In genomic region chr8:125786886-125787285, GRCm38 (mm10) we compare ENCODE assay signal across 28 mouse cellular contexts. TPM values are rescaled to one million over a fixed set of nuclear protein-coding genes. Genes with fewer than 3 reads are reported as not detected.
DNase-seq lines count a peak whose midpoint lies in the region; ATAC-seq lines count a peak whose summit lies in the region.
"Had no signal": no experiment of that assay in that cellular context is flagged by ENCODE, and none has a peak within 500 bp of the region (broad histone marks: within the 10 kb centered on the region; RNA-seq: fewer than 3 reads in every experiment).

No protein-coding gene starts in this region.

- DNase-seq in heart, embryonic 10.5 days (ENCODE audit: low spot score), result no peak
- no peak for DNase-seq in heart, postnatal 4 days
- peak; percentile 28 for DNase-seq in layer of hippocampus, adult 9-11 months
- no peak for DNase-seq in layer of hippocampus, postnatal 10 days (ENCODE audit: low spot score in 2 of 2)
- no peak for DNase-seq in midbrain, embryonic 10.5 days (ENCODE audit: low spot score)
- DNase-seq: B cell, adult 2 months; cerebellum, adult 11-12 months; cerebellum, postnatal 25 days; embryo, embryonic 11 days; gastrocnemius, adult 2 months; heart, postnatal 36 days; kidney, adult 18-20 months; kidney, postnatal 4 days; lung, adult 2 months; lung, postnatal 14 days; right cerebral cortex, adult 18-20 months; thymus, adult 18-20 months; thymus, postnatal 36 days had no signal

- no peak overlapping the region for H3K4me2 ChIP-seq in liver, embryonic 12.5 days
- H3K4me2 ChIP-seq: embryonic facial prominence, embryonic 13.5 days; heart, embryonic 15.5 days; limb, embryonic 12.5 days had no signal

- no peaks in the 10 kb centered on the region for H3K27me3 ChIP-seq in heart, embryonic 10.5 days (ENCODE audit: insufficient read depth, poor library complexity, severe bottlenecking)
- H3K27me3 ChIP-seq in liver, embryonic 12.5 days (replicated peaks), result no peaks in the 10 kb centered on the region
- no peaks in the 10 kb centered on the region for H3K27me3 ChIP-seq in midbrain, embryonic 10.5 days (ENCODE audit: low read depth, poor library complexity, severe bottlenecking)
- H3K27me3 ChIP-seq: embryonic facial prominence, embryonic 13.5 days; heart, embryonic 15.5 days; limb, embryonic 12.5 days had no signal

- ATAC-seq in liver, embryonic 12.5 days, result peak; percentile 72
- peak; percentile 68 for ATAC-seq in megakaryocyte progenitor cell, adult 5-6 weeks (replicated peaks; ENCODE audit: poor library complexity)
- ATAC-seq: inflammation-experienced regulatory T-cells, adult 6 months; Patski had no signal

- H3K9me3 ChIP-seq in heart, embryonic 10.5 days, result no peaks in the 10 kb centered on the region
- no peaks in the 10 kb centered on the region for H3K9me3 ChIP-seq in liver, embryonic 12.5 days (replicated peaks)
- no peaks in the 10 kb centered on the region for H3K9me3 ChIP-seq in midbrain, embryonic 10.5 days (replicated peaks)
- H3K9me3 ChIP-seq: embryonic facial prominence, embryonic 13.5 days; heart, embryonic 15.5 days; limb, embryonic 12.5 days had no signal

- no peaks in the 10 kb centered on the region for H3K36me3 ChIP-seq in heart, embryonic 10.5 days
- no peaks in the 10 kb centered on the region for H3K36me3 ChIP-seq in liver, embryonic 12.5 days
- no peaks in the 10 kb centered on the region for H3K36me3 ChIP-seq in midbrain, embryonic 10.5 days
- H3K36me3 ChIP-seq: embryonic facial prominence, embryonic 13.5 days; G1E; heart, embryonic 15.5 days; limb, embryonic 12.5 days had no signal

- H3K4me3 ChIP-seq in heart, embryonic 10.5 days, result no peak overlapping the region
- H3K4me3 ChIP-seq in liver, embryonic 12.5 days, result no peak overlapping the region
- H3K4me3 ChIP-seq in midbrain, embryonic 10.5 days, result no peak overlapping the region
- H3K4me3 ChIP-seq: embryonic facial prominence, embryonic 13.5 days; erythroblast, embryonic 14.5 days; gastrocnemius, adult 2 months; heart, embryonic 15.5 days; limb, embryonic 12.5 days; megakaryocyte, embryonic 14.5 days had no signal

- WGBS in heart, embryonic 10.5 days, result 44% methylated on average over 7 of the region's 7 CpGs
- 22% methylated on average over 7 of the region's 7 CpGs for WGBS in liver, embryonic 12.5 days (ENCODE audit: insufficient replicate concordance)
- 87% methylated on average over 7 of the region's 7 CpGs for WGBS in midbrain, embryonic 10.5 days

- H3K9ac ChIP-seq in liver, embryonic 12.5 days, result no peak overlapping the region
- H3K9ac ChIP-seq: embryonic facial prominence, embryonic 13.5 days; heart, embryonic 15.5 days; limb, embryonic 12.5 days had no signal

- 0 out of 2 replicates have a peak overlapping the region, but pooled peaks have one; percentile 11 for H3K27ac ChIP-seq in heart, embryonic 10.5 days
- H3K27ac ChIP-seq in liver, embryonic 12.5 days, result no peak overlapping the region
- no peak overlapping the region for H3K27ac ChIP-seq in midbrain, embryonic 10.5 days (replicated peaks)
- H3K27ac ChIP-seq: embryonic facial prominence, embryonic 13.5 days; gastrocnemius, adult 2 months; heart, embryonic 15.5 days; limb, embryonic 12.5 days had no signal

- H3K4me1 ChIP-seq in heart, embryonic 10.5 days, result peaks cover 41% of the 10 kb centered on the region
- H3K4me1 ChIP-seq in liver, embryonic 12.5 days, result peaks cover 33% of the 10 kb centered on the region
- H3K4me1 ChIP-seq in midbrain, embryonic 10.5 days, result peaks cover 17% of the 10 kb centered on the region
- H3K4me1 ChIP-seq: embryonic facial prominence, embryonic 13.5 days; heart, embryonic 15.5 days; megakaryocyte, embryonic 14.5 days had no signal

RNA-seq across cellular contexts. Expression of gene Ntpcr, which starts 57.1 kb away (rescaled TPM):
- polyA plus RNA-seq in heart, embryonic 10.5 days (2016; fragmentation: Nextera tagmentation; extraction: Ambion mirVana), result 25.7 and 26.1 TPM in 2 replicates
- total RNA-seq in heart, postnatal 4 days (2021), result 10 to 100 TPM; 17.1 to 17.3 TPM
- 10 to 100 TPM; 19.3 to 21.7 TPM for total RNA-seq in layer of hippocampus, postnatal 10 days (2021)
- 22.2 and 22.5 TPM in 2 replicates for polyA plus RNA-seq in liver, embryonic 12.5 days (2016; fragmentation: Nextera tagmentation; extraction: Ambion mirVana)
- total RNA-seq in megakaryocyte progenitor cell, adult 5-6 weeks (2015), result 50.4 and 51.5 TPM in 2 replicates
- 26.9 and 31.3 TPM in 2 replicates for total RNA-seq in megakaryocyte progenitor cell, adult 5-6 weeks (2017)
- polyA plus RNA-seq in midbrain, embryonic 10.5 days (2016; fragmentation: Nextera tagmentation; extraction: Ambion mirVana), result 18.4 and 19.7 TPM in 2 replicates
- total RNA-seq: G1E had no signal
- polyA plus RNA-seq: G1E had no signal
